Mouse (Mus musculus) layer of hippocampus, adult 18-20 months (tissue): ENCODE data around the gene Fbxo36. TPM values are rescaled to one million over a fixed set of nuclear protein-coding genes. Genes with fewer than 3 reads are reported as not detected.
A peak's percentile ranks its signal among the peaks of the same experiment; 100 is the strongest.

Experiments used
- DNase-seq, 2 experiments: peaks; one replicate each; pipeline ENCODE4 v3.0.0; 2022; ENCODE audit warnings: low spot score in 2 of 2
- total RNA-seq, 2 experiments: library from RNA; stranded (reverse); gene quantifications; 2 replicates each; pipeline ENCODE4 v1.2.3; 2021

Gene Fbxo36
- total RNA-seq, 2 experiments from 2014 or later: 2.3 to 3.3 TPM

DNA sequence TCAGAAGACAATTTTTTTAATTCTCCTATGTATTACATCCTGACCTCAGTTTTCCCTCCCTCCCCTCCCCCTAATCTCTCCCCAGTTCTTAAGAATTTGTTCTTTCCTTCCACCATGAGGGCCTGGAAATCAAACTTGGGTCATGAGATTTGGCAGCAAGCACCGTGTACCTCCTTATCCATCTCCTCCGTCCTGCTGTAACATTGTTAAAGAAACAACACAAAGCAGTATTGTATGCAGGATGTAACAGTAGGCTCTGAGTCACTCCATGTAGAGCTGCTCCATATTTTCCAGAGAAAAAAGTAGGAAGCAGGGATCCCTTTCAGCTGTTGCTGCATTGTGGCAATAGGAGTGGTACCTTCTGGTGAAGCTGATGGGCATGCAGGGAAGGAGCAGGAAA, 16.1 kb downstream of the Fbxo36 start:
- peak; percentile 6 to 23 for DNase-seq

DNA sequence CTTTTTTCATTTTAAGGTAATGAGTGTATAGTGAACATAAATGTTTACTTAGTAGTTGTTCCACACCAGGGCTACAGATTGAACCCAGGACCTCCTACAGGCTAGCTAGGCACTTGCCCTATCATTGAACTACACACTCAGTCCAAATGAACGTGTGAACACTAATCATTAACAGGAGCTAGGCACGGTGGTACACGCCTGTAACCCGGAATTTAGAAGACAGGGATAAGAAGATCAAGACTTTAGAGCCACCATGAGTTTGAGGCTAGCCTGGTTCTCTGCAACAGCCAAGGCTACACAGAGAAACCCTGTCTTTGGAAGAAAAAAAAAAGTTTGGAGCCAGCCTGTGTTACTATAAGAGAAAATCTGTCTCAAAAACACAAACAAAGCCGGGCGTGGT, 20.0 kb downstream of the Fbxo36 start:
- no peak for DNase-seq

DNA sequence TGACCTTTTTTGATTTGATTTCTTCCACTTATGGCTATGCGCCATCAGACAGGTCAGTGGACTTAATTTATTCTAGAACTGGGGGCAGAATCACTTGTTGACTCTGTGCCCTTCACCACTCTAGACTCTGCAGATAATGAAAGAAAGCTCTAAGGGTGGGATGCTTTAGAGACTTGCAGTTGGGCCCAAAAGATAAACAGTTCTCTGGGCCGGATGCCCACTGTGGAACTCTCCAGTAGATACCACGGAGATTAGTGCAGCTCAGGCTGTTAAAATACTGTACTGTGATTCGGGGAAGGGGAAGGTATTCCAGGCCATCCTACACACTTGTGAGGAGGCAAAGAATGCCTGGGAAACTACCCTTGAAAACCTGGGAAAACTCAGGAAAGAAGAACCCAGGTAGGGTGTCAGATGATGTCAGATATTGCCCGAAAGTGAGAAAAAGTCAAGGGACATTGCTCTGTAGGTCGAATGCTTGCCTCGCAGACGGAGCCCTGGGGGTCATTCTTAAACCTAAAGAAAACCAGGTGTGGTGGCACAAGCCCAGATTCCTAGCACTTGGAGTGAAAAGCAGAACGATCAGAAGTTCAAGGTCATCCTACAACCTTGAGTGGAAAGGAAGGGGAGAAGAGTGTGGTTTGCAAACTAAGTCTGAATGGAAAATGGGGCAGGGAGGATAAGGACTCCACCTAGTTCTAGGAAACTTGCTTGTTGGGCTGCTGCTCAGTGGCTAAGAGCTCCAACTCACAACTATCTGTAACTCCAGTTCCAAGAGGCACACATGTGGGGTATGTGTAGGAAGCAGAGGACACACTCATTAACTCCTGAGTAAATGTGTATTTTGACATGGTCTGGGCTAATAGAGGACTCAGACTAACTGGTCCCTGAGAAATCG, 21.0 kb downstream of the Fbxo36 start:
- no peak for DNase-seq

DNA sequence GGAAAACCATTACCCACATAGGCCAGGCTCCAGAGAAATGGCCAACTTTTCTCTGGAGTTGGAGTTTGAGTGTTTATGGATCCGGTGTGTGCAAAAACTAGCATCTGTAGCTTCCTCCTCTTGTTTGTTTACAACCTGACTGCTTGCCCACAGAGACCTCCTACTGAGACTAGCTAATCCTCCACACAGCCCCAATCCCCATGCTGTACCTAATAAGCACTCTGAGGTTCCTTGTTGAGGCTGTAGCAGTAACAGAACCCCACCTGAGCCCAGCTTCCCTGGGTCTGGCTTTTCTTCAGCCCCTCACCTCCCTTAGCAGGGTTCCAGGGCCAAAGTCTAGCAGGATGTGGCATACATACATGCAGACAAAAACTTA, 21.6 kb downstream of the Fbxo36 start:
- no peak for DNase-seq

DNA sequence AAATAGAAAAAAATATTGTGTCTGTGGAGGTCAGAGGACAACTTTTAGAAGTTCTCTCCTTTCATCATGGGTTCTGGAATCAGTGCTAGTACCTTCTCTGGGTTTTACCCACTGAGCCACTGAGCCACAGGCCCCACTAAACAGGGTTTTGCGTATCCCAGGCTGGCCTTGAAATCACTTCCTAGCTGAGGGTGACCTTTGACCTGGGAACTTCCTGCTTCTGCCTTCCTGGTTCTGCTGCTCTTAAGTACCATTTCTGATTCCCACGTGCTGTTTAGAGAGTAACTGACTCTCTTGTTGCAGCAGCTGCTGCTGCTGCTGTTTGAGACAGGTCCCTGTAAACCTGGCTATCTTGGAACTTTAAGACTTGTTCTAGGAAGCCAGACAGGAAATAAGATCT, 25.0 kb downstream of the Fbxo36 start:
- no peak for DNase-seq

DNA sequence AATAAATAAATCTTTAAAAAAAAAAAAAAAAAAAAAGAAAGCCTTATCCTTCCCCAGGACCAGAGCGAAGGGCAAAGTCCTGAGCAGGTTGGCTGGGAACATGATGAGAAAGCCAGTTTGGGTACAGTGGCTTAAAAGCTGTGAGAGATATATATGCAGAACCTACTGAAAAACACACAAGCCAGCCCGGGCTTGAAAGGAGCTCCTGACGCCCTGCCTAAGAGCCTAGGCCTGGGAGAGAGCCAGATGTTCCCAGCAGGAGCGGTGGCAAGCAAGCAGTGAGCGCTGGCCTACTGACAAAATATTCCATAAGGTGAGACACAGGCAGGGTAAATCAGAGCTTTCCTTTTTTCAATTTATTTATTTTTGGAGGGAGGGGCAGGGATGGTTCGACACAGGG, 26.6 kb downstream of the Fbxo36 start:
- DNase-seq: no peak

DNA sequence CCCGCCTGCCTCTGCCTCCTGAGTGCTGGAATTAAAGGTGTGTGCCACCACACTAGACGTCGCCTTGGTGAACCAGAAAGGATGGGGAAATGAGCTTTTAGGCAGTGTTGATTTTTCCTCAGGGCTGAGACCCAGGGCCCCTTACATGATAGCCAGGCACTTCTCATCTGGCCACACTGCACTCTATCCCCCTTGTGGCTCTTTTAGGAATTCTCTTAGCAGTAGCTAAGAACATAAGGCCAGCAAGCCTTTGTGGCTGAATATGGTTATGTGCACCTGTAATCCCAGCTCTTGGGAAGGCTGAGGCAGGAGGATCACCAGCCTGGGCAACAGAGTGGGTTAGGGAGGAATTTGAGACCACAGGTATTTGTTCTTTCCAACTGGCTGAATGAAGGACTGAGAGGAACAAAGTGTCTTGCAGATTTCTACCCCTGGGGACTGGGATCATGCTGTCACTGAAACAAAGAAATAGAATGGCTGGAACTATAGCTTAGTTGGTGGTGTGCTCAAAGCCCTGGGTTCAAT, 27.1 kb downstream of the Fbxo36 start:
- DNase-seq: no peak

DNA sequence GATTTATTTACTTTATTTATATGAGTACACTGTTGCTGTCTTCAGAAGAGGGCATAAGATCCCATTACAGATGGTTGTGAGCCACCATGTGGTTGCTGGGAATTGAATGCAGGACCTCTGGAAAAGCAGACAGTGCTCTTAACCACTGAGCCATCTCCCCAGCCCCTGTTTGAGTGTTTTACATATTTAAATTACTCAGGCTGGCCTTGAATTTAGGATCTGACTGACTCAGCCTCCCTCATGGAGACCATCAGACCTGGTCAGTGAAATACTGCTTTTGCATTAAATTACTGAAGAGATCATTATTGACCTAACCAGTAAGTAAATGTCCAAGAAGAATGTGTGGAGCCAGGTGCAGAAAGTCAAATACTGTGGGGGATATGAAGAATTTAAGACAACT, 28.7 kb downstream of the Fbxo36 start:
- DNase-seq: no peak

DNA sequence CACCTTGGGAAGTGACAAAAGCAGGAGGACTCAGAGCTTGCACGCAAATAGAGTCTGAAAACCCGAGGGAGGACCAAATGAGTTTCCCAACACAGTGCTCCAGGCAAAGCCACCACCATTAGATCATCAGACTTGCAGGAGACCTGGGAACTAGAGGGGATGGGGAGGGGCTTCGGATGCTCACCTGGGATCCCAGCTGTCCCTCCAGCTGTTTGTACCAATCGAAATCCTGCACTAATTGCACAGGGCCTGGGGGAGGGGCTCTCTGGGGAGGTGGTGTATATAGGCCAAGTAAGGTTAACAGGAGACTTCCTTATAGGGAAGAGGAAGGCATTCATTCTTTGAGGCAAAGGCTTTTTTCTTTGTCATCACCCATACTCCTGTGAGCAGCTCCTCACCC, 29.2 kb downstream of the Fbxo36 start:
- DNase-seq: no peak

DNA sequence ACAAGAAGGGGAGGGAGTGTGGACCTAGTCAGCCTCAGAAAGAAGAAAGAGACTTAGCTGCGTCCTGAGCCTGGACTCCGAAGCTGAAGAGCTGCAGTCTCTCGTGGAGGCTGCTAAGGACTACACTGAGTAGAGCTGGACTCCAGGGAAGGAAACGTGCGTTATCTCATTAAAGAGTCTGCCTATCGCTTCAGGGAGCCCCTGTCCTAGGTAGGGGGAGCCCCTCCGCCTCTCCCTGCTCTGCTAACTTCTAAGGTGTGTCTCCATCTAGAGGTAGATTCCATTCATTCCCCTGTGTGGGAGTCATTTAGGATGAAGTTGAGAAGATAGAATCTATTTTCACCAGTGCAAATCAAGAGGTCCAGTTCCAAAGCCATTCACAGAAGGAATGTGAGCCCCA, 29.9 kb downstream of the Fbxo36 start:
- DNase-seq: no peak

DNA sequence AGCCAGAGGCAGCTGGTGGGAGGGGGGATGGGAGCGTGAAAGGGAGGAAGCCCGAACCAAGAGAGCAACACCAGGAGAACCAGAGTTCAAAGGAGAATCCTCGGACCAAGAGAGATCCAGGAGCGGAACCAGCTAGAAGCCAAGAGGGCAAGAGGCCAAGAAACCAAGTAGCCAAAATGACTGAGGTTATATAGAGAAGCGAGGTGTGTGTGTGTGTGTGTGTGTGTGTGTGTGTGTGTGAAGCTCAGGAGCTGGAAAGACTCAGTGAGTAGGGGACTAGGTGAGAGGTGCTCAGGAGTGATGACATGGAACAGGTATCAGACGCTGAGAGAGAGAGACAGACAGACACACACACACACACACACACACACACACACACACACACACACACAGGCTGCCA, 31.5 kb downstream of the Fbxo36 start:
- no peak for DNase-seq

DNA sequence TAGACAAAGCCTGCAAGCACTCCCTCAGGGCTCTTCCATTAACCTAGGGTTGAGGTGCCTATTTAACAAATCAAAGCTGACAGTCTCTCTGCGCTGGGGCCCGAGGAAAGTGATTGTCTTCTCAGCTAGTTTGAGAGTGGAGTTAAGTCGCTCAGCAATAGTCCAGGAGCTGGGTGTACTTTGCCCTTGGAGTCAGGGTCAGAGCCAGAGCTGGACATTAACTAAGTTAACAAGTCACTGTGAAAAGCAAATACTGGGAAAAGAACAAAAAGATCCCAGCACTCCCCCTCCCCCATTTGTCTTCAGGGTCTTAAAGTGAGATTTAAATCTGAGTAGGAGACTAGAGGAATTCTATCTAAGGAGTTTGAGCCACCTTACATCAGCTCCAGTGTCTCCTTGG, 32.5 kb downstream of the Fbxo36 start:
- no peak for DNase-seq

DNA sequence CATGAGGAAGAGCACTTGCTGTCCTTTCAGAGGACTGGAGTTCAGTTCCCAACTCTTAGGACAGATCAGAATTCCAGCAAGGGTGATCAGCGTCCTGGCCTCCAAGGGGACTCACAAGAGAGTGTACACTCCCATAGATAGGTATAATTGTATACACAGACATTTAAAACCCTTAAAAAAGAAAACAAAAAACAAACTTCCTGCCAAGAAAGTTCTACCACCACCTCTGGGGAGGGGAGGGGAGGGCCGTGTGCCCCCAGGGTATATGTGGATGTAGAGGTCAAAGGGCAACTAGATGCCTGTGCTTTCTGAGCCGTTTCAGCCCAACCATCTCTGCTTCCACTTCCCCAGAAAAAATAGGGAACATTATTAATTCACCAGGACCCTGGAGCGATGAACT, 33.3 kb downstream of the Fbxo36 start:
- no peak for DNase-seq

DNA sequence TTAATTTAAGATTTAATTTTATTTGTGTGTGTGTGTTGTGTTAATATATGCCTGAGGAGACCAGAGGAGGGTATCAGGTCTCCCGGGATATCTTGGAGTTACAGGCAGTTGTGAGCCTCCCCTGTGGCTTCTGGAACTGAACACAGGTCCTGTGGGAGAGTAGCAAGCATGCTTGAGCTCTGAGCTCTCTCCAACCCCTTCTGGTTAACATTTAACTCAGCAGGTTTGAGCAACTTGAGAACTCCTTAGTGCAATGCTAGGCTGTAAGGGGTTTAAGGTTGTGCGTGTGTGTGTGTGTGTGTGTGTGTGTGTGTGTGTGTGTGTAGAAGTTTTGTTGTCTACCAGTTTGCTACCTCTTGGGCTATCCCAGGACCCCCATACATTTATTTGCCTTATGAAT, 37.9 kb downstream of the Fbxo36 start:
- DNase-seq: no peak

DNA sequence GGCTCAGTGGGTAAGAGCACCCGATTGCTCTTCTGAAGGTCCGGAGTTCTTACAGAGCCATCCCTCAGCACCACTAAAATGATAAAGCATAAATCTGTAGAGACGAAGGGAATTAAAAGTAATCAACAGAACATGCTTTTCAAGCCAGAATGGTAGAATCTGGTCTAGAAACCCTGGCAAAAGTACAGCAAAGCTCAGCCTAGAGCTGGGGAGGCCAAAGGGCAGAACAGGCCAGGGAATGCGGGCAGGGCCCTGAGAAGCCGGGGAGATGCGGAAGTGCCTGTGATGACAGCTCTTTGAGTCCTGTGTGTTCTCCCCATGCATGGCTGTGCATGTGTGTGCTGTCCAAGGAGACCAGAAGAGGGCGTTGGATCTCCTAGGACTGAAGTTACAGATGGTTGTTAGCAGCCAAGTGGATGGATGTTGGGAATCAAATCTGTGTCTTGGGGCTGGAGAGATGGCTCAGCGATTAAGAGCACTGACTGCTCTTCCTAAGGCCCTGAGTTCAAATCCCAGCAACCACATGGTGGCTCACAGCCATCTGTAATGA, 40.0 kb downstream of the Fbxo36 start:
- DNase-seq: no peak

DNA sequence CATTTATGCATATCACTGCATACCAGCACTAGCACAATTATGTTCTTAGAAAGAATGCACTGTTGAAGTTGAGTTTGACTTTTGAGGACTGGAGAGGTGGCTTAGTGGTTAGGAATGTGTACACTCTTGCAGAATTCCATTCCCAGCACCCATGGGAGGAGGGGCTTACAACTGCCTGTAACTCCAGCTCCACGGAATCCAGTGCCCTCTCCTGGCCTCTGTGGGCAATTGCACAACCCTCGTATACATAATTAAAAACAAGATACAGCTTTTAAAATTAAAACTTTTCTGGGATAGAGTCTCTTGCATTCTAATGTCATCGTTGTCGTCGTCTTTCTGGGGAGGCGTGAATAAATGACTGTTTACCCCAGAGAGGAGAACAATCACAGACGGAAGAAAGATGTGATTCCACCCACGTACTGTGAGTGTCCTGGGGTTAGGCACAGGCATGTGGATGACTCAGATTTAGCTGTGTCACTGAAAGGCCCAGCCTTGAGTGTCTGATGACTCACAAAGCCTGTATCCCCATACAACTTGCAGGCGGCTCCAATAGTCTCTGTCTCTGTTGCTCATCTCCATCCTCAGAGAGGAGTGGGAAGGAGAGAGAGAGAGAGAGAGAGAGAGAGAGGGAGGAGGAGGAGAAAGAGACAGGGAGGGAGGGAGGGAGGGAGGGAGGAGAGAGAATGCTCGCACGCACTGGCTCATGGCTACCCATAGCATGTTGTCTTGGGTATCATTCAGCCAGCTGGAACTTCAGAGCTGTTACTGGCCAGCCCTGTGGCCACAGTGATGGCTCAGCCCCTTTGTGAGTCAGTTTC, 41.8 kb downstream of the Fbxo36 start:
- peak; percentile 28 to 59 for DNase-seq

DNA sequence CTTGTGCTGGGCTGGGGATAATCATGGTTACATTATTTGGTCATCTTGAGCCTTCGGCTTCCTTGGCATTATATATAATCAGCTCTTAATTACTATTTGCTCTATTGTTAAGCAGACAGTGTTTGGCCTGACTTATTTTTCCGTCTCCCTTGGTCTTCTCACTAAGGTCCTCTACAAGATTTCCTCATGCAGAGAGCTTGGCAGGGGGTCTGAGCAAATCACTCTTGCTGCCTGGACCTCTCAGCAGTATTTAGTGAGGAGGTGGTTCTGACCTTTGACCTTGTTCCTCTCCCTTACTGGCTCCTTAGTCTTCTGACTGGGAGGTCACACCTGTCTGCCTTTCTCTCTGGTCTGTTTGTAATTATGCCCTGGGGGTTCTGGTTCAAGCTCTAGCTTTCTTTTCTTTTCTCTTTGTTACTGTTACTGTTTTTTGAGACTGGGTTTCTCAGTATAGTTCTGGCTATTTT, 42.5 kb downstream of the Fbxo36 start:
- DNase-seq: no peak

DNA sequence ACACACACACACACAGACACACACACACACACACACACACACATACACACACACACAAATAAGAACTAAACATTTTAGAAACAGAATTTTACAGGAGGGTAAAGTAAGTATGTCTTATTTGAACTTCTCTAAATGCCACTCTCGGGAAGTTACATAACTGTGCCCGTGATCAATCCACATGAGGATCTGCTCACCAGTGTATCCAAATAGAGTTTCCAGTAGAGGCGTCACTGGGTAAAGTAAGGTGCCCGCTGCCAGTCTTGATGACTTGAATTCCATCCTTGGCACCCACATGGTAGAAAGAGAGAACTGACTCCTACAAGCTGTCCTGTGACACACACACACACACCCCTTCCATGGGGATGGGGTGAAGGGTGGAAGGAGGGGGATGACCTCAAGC, 43.3 kb downstream of the Fbxo36 start:
- DNase-seq: peak in 1 of 2 experiments; percentile 28

DNA sequence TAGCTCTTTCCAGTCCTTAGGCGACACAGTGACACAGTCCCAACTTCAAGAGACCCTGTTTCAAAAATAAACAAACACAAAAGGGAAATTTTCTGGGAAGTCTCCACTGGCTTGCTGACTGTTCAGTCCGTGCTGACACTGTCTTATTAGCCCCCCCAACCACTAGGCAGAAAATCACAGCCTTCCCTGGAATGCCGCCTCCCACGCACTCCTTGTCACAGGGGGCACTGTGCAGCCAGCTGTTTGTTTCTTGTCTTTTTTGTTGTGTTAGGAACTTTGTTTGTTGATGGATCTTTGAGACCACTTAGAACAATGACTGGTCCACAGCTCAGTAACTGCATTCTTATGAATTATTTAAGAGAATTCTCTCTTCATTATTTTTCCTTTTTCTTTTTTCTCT, 44.2 kb downstream of the Fbxo36 start:
- DNase-seq: no peak

DNA sequence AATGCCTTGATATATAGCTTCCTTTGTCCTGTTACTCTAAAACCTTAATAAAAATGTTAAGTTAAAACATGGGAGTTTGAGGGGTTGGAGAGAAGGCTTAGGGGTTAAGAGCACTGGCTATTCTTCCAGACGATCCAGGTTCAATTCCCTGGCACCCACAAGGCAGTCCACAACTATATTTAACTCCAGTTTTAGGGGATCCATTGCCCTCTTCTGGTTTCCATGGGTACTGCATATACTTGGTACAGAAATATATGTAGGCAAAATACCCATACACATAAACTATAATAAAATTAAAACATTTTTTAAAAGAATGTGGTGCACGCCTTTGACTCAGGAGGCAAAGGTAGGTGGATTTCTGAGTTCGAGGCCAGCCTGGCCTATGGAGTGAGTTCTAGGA, 45.5 kb downstream of the Fbxo36 start:
- DNase-seq: no peak

DNA sequence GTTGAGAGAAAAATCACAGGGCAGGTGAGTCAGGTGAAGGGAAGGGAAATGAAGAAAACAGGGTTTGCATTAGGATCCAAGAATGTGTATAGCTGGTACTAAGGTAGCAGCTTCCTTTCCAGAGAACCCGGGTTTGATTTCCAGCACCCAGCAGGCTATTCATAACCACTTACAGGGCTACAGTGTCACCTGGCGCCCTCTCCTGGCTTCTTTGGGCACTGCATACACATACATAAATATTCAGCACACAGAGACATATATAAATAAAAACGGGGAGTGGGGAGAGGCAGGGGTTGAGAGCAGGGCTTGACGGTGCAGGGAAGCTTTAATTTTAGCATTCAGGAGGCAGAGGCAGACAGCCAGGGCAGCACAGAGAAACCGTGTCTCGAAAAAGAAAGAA, 46.3 kb downstream of the Fbxo36 start:
- no peak for DNase-seq
